Mouse (Mus musculus) gastrocnemius, adult 8-10 months (tissue): ENCODE measurements around the gene Cyp2b10. TPM values are rescaled to one million over a fixed set of nuclear protein-coding genes. Genes with fewer than 3 reads are reported as not detected.
"Not testable (repeated sequence)": the region's sequence is repeated elsewhere in the genome, so short reads cannot be mapped to it uniquely, and the experiment has no call there.

Source experiments
- DNase-seq, 2 experiments: peaks; one replicate each; pipeline ENCODE4 v3.0.0; 2022; ENCODE audit warnings: low spot score in 2 of 2
- total RNA-seq, 4 experiments: library from RNA; stranded (reverse); gene quantifications; 2 replicates each; pipeline ENCODE4 v1.2.4; 2022

Gene Cyp2b10
- total RNA-seq, 4 experiments from 2014 or later = 0.13 TPM; not detected in 3

DNA sequence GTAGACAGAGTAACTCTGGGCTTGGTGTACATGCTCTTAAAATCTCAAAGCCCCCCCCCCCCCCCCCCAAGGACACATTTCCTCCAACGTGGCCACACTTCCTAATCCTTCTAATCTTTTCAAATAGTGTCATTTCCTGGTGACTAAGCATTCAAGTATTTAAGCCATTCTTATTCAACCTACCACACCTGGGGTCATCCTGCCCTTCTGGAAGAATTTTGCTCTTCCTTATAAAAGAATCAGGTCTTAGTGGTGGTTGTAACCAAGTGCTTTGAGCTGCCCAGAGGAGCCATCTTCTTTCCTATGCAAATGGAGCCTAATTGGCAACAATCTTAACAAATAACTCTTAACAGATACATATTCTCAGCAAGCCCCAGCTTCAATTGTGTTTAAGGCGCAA, 12.6 kb downstream of the Cyp2b10 start:
- DNase-seq = no peak

- DNase-seq = no peak
Observed at GRCm38 (mm10) chr7:25916116-25916515, 18.7 kb downstream of the Cyp2b10 start.

- DNase-seq = not testable (repeated sequence)
Observed at GRCm38 (mm10) chr7:25917271-25917670, 19.9 kb downstream of the Cyp2b10 start.

GRCm38 (mm10) chr7:25919467-25919866, 22.0 kb downstream of the Cyp2b10 start:
- DNase-seq = no peak

- DNase-seq = no peak
Observed at GRCm38 (mm10) chr7:25945274-25945673, 47.9 kb downstream of the Cyp2b10 start.

Other genes with a start within 250 kb of the Cyp2b10 start
- 100 to 1,000 TPM; 116 to 140 (median 128) TPM for gene Bckdha, start 238.6 kb upstream of the Cyp2b10 start, total RNA-seq
- 10 to 100 TPM; 24.3 to 32.8 (median 27.2) TPM for gene Exosc5, start 238.5 kb upstream of the Cyp2b10 start, total RNA-seq
- not detected for gene Tmem91, start 222.5 kb upstream of the Cyp2b10 start, total RNA-seq
- 10 to 100 TPM in 1 of 4 experiments, 1 to 10 TPM in 3; 6.6 to 10.6 (median 6.8) TPM for gene B9d2, start 216.8 kb upstream of the Cyp2b10 start, total RNA-seq
- gene Tgfb1, start 210.6 kb upstream of the Cyp2b10 start, total RNA-seq = 1 to 10 TPM; 2.1 to 4.7 (median 3.9) TPM
- gene Ccdc97, start 178.5 kb upstream of the Cyp2b10 start, total RNA-seq = 10 to 100 TPM; 42.1 to 47.9 (median 46.9) TPM
- gene Hnrnpul1, start 142.9 kb upstream of the Cyp2b10 start, total RNA-seq = 10 to 100 TPM; 64.8 to 83.6 (median 73.5) TPM
- 10 to 100 TPM; 22.0 to 45.0 (median 28.1) TPM for gene Axl, start 108.9 kb upstream of the Cyp2b10 start, total RNA-seq
- under 1 TPM in 3 of 4 experiments, not detected in 1; 0.11 to 0.44 (median 0.22) TPM for gene Cyp2s1, start 80.7 kb upstream of the Cyp2b10 start, total RNA-seq
- not detected for gene Cyp2b13, start 163.9 kb downstream of the Cyp2b10 start, total RNA-seq